In the genomic region with DNA sequence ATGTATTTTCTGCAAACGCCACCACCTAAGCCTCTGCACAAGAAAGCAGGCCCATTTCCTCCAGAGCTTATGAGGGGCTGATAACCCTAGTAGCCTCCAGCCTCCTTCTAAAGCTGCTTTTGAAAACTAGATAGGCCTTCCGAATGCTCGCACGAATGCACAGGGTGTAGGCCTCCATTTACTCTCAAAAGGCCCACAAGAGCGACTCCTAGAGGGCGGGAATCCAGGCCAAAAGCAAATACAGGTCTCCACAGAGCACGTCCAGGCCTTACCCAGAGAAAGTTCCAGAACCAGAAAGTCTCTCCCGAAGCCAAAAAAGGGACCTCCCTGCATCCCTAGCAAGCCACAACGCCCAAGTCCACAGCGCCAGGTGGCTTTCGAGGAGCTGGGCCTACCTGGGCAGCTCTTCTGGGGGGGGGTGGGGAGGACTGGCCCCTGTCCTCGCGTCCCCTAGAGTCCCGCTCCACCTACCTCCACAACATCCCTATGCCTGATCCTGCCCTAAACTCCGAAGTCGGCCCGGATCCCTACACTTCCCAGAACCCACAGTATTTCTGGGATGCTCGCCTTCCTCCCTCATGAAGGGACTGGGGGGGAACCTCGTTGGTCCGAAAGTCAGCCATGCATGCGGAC, we compare ENCODE assay signal across 8 mouse cellular contexts. TPM values are rescaled to one million over a fixed set of nuclear protein-coding genes. Genes with fewer than 3 reads are reported as not detected.
A peak's percentile ranks its signal among the peaks of the same experiment; 100 is the strongest.
DNase-seq lines count a peak whose midpoint lies in the region; ATAC-seq and TF ChIP-seq lines count a peak whose summit lies in the region.

No protein-coding gene starts in this region.

- peak overlapping the region; percentile 63 for H3K4me2 ChIP-seq in limb, embryonic 12.5 days
- H3K4me2 ChIP-seq in midbrain, embryonic 11.5 days: peak overlapping the region; percentile 66
- peak overlapping the region; percentile 58 for H3K4me2 ChIP-seq in stomach, embryonic 16.5 days (ENCODE audit: low read depth, low read length)

- no peak for TF ChIP-seq POLR2A in brain, embryonic 14.5 days (IDR thresholded peaks at IDR 0.05; ENCODE audit: borderline replicate concordance, extremely low read depth, insufficient read depth, insufficient read length, poor library complexity, severe bottlenecking)

- TF ChIP-seq CTCF in brain, embryonic 14.5 days (IDR thresholded peaks at IDR 0.05; ENCODE audit: borderline replicate concordance, extremely low read depth, insufficient read depth, insufficient read length): no peak

- no peaks in the 10 kb centered on the region for H3K9me3 ChIP-seq in hindbrain, embryonic 10.5 days
- H3K9me3 ChIP-seq in limb, embryonic 12.5 days: no peaks in the 10 kb centered on the region
- H3K9me3 ChIP-seq in midbrain, embryonic 11.5 days (ENCODE audit: control insufficient read depth, low read length): no peaks in the 10 kb centered on the region
- no peaks in the 10 kb centered on the region for H3K9me3 ChIP-seq in stomach, embryonic 16.5 days (replicated peaks; ENCODE audit: control insufficient read depth, low read length)

- H3K4me1 ChIP-seq in hindbrain, embryonic 10.5 days (replicated peaks): peaks cover 34% of the 10 kb centered on the region
- peaks cover 19% of the 10 kb centered on the region; the same call in 1 of the 2 replicates for H3K4me1 ChIP-seq in limb, embryonic 12.5 days (replicated peaks)
- H3K4me1 ChIP-seq in midbrain, embryonic 11.5 days (ENCODE audit: control insufficient read depth, insufficient read depth, low read length): peaks cover 19% of the 10 kb centered on the region
- peaks cover 17% of the 10 kb centered on the region; the same call in 1 of the 2 replicates for H3K4me1 ChIP-seq in stomach, embryonic 16.5 days (ENCODE audit: control insufficient read depth, insufficient read depth, low read length)

- peaks cover 6% of the 10 kb centered on the region for H3K27me3 ChIP-seq in hindbrain, embryonic 10.5 days (ENCODE audit: insufficient read depth, poor library complexity, severe bottlenecking)
- H3K27me3 ChIP-seq in limb, embryonic 12.5 days: peaks cover 23% of the 10 kb centered on the region
- no peaks in the 10 kb centered on the region for H3K27me3 ChIP-seq in midbrain, embryonic 11.5 days (ENCODE audit: control insufficient read depth, insufficient read depth, low read length)
- no peaks in the 10 kb centered on the region for H3K27me3 ChIP-seq in stomach, embryonic 16.5 days (ENCODE audit: control insufficient read depth, insufficient read depth, low read length)

- H3K27ac ChIP-seq in hindbrain, embryonic 10.5 days: peak overlapping the region; percentile 86
- H3K27ac ChIP-seq in limb, embryonic 12.5 days: peak overlapping the region; percentile 78
- H3K27ac ChIP-seq in midbrain, embryonic 11.5 days (ENCODE audit: low read depth, low read length): no peak overlapping the region
- peak overlapping the region; percentile 88 for H3K27ac ChIP-seq in stomach, embryonic 16.5 days (ENCODE audit: low read length)

- peak overlapping the region; percentile 63 for H3K9ac ChIP-seq in limb, embryonic 12.5 days (replicated peaks)
- H3K9ac ChIP-seq in midbrain, embryonic 11.5 days (ENCODE audit: low read length): peak overlapping the region; percentile 66
- peak overlapping the region; percentile 76 for H3K9ac ChIP-seq in stomach, embryonic 16.5 days (ENCODE audit: low read length)

- 25% methylated on average over 21 of the region's 21 CpGs for WGBS in hindbrain, embryonic 10.5 days
- 28% methylated on average over 20 of the region's 21 CpGs for WGBS in limb, embryonic 12.5 days
- WGBS in midbrain, embryonic 11.5 days: 27% methylated on average over 20 of the region's 21 CpGs
- WGBS in stomach, embryonic 16.5 days: 16% methylated on average over 21 of the region's 21 CpGs

- peaks cover 33% of the 10 kb centered on the region for H3K36me3 ChIP-seq in hindbrain, embryonic 10.5 days
- peaks cover 16% of the 10 kb centered on the region; the same call in 1 of the 2 replicates for H3K36me3 ChIP-seq in limb, embryonic 12.5 days
- no peaks in the 10 kb centered on the region; the same call in 1 of the 2 replicates for H3K36me3 ChIP-seq in midbrain, embryonic 11.5 days (ENCODE audit: control insufficient read depth, insufficient read depth, low read length)
- H3K36me3 ChIP-seq in stomach, embryonic 16.5 days (ENCODE audit: control insufficient read depth, insufficient read depth, low read length): no peaks in the 10 kb centered on the region

- peak; percentile 44 for ATAC-seq in erythroid progenitor cell, adult 5-6 weeks (replicated peaks; ENCODE audit: low FRiP score, poor library complexity, severe bottlenecking)
- ATAC-seq in limb, embryonic 12.5 days (ENCODE audit: insufficient number of reproducible peaks, insufficient read depth, low FRiP score, low TSS enrichment, low read depth): peak; percentile 62
- ATAC-seq in midbrain, embryonic 11.5 days (ENCODE audit: low FRiP score): peak; percentile 57
- peak; percentile 18 for ATAC-seq in stomach, embryonic 16.5 days (ENCODE audit: insufficient read depth, low FRiP score)

- peak; percentile 8 to 29 for DNase-seq in layer of hippocampus, postnatal 14 days (ENCODE audit: low spot score in 2 of 2)
- no peak for DNase-seq in layer of hippocampus, postnatal 25 days (ENCODE audit: extremely low spot score in 1 of 2, low spot score in 1 of 2)
- DNase-seq in brain, embryonic 14.5 days (ENCODE audit: low read depth): peak; percentile 35
- DNase-seq in hindbrain, embryonic 10.5 days (ENCODE audit: low spot score): peak; percentile 21
- DNase-seq in midbrain, embryonic 11.5 days (ENCODE audit: low spot score, missing footprints): peak; percentile 83

- peak overlapping the region; percentile 60 for H3K4me3 ChIP-seq in hindbrain, embryonic 10.5 days
- H3K4me3 ChIP-seq in limb, embryonic 12.5 days (replicated peaks): peak overlapping the region; percentile 53
- H3K4me3 ChIP-seq in midbrain, embryonic 11.5 days (ENCODE audit: low read depth, low read length): peak overlapping the region; percentile 50
- H3K4me3 ChIP-seq in stomach, embryonic 16.5 days (replicated peaks; ENCODE audit: low read length): peak overlapping the region; percentile 63

RNA-seq across cellular contexts. Expression of a gene that starts 0.4 kb away (rescaled TPM):
- total RNA-seq in layer of hippocampus, postnatal 14 days (2021): 10 to 100 TPM; 69.6 to 70.9 TPM
- 10 to 100 TPM; 78.9 to 83.0 TPM for total RNA-seq in layer of hippocampus, postnatal 25 days (2021)
- polyA plus RNA-seq in brain, embryonic 14.5 days (2012; rRNA removed): 44.3 and 48.6 TPM in 2 replicates
- total RNA-seq in erythroid progenitor cell, adult 5-6 weeks (2015; ENCODE audit: low replicate concordance): 110 and 144 TPM in 2 replicates
- 56.3 and 68.2 TPM in 2 replicates for total RNA-seq in erythroid progenitor cell, adult 5-6 weeks (2017; ENCODE audit: low replicate concordance)
- 144 and 164 TPM in 2 replicates for polyA plus RNA-seq in hindbrain, embryonic 10.5 days (2016; fragmentation: Nextera tagmentation; extraction: Ambion mirVana)
- polyA plus RNA-seq in limb, embryonic 12.5 days (2016; fragmentation: Nextera tagmentation; extraction: Ambion mirVana): 154 and 167 TPM in 2 replicates
- 144 and 154 TPM in 2 replicates for polyA plus RNA-seq in midbrain, embryonic 11.5 days (2014; fragmentation: Nextera tagmentation; extraction: Ambion mirVana)
- 290 and 308 TPM in 2 replicates for polyA plus RNA-seq in stomach, embryonic 16.5 days (2015; fragmentation: Nextera tagmentation; extraction: Ambion mirVana)

RNA-seq across cellular contexts. Expression of a gene that starts 0.8 kb away (rescaled TPM):
- 10 to 100 TPM; 15.7 to 16.1 TPM for total RNA-seq in layer of hippocampus, postnatal 14 days (2021)
- 10 to 100 TPM; 11.3 to 13.9 TPM for total RNA-seq in layer of hippocampus, postnatal 25 days (2021)
- polyA plus RNA-seq in brain, embryonic 14.5 days (2012; rRNA removed): 16.0 and 19.3 TPM in 2 replicates
- 11.5 and 14.7 TPM in 2 replicates for total RNA-seq in erythroid progenitor cell, adult 5-6 weeks (2015; ENCODE audit: low replicate concordance)
- total RNA-seq in erythroid progenitor cell, adult 5-6 weeks (2017; ENCODE audit: low replicate concordance): 1.7 and 3.8 TPM in 2 replicates
- 10.7 and 14.1 TPM in 2 replicates for polyA plus RNA-seq in hindbrain, embryonic 10.5 days (2016; fragmentation: Nextera tagmentation; extraction: Ambion mirVana)
- polyA plus RNA-seq in limb, embryonic 12.5 days (2016; fragmentation: Nextera tagmentation; extraction: Ambion mirVana): 12.5 and 13.2 TPM in 2 replicates
- 6.7 and 7.1 TPM in 2 replicates for polyA plus RNA-seq in midbrain, embryonic 11.5 days (2014; fragmentation: Nextera tagmentation; extraction: Ambion mirVana)
- polyA plus RNA-seq in stomach, embryonic 16.5 days (2015; fragmentation: Nextera tagmentation; extraction: Ambion mirVana): 20.3 and 20.8 TPM in 2 replicates

RNA-seq across cellular contexts. Expression of a gene that starts 41.3 kb away (rescaled TPM):
- 10 to 100 TPM; 21.9 to 23.5 TPM for total RNA-seq in layer of hippocampus, postnatal 14 days (2021)
- total RNA-seq in layer of hippocampus, postnatal 25 days (2021): 10 to 100 TPM; 15.8 to 18.2 TPM
- 0.58 and 0.79 TPM in 2 replicates for polyA plus RNA-seq in brain, embryonic 14.5 days (2012; rRNA removed)
- total RNA-seq in erythroid progenitor cell, adult 5-6 weeks (2015; ENCODE audit: low replicate concordance): not detected in 2 replicates
- total RNA-seq in erythroid progenitor cell, adult 5-6 weeks (2017; ENCODE audit: low replicate concordance): not detected in 2 replicates
- 0.10 and 0.19 TPM in 2 replicates for polyA plus RNA-seq in hindbrain, embryonic 10.5 days (2016; fragmentation: Nextera tagmentation; extraction: Ambion mirVana)
- polyA plus RNA-seq in limb, embryonic 12.5 days (2016; fragmentation: Nextera tagmentation; extraction: Ambion mirVana): 0.21 and 0.22 TPM in 2 replicates
- not detected in 2 replicates for polyA plus RNA-seq in midbrain, embryonic 11.5 days (2014; fragmentation: Nextera tagmentation; extraction: Ambion mirVana)
- polyA plus RNA-seq in stomach, embryonic 16.5 days (2015; fragmentation: Nextera tagmentation; extraction: Ambion mirVana): 0.77 and 1.1 TPM in 2 replicates

RNA-seq across cellular contexts. Expression of a gene that starts 42.6 kb away (rescaled TPM):
- 100 to 1,000 TPM in 1 of 2 experiments, 10 to 100 TPM in 1; 93.6 to 111 TPM for total RNA-seq in layer of hippocampus, postnatal 14 days (2021)
- total RNA-seq in layer of hippocampus, postnatal 25 days (2021): 100 to 1,000 TPM in 1 of 2 experiments, 10 to 100 TPM in 1; 88.3 to 110 TPM
- polyA plus RNA-seq in brain, embryonic 14.5 days (2012; rRNA removed): 62.2 and 71.4 TPM in 2 replicates
- 1.3 and 1.4 TPM in 2 replicates for total RNA-seq in erythroid progenitor cell, adult 5-6 weeks (2015; ENCODE audit: low replicate concordance)
- 0.51 TPM in 1 of 2 replicates, not detected in the other for total RNA-seq in erythroid progenitor cell, adult 5-6 weeks (2017; ENCODE audit: low replicate concordance)
- 5.0 and 5.6 TPM in 2 replicates for polyA plus RNA-seq in hindbrain, embryonic 10.5 days (2016; fragmentation: Nextera tagmentation; extraction: Ambion mirVana)
- polyA plus RNA-seq in limb, embryonic 12.5 days (2016; fragmentation: Nextera tagmentation; extraction: Ambion mirVana): 7.3 and 7.6 TPM in 2 replicates
- 6.0 and 6.6 TPM in 2 replicates for polyA plus RNA-seq in midbrain, embryonic 11.5 days (2014; fragmentation: Nextera tagmentation; extraction: Ambion mirVana)
- polyA plus RNA-seq in stomach, embryonic 16.5 days (2015; fragmentation: Nextera tagmentation; extraction: Ambion mirVana): 6.7 and 7.1 TPM in 2 replicates

RNA-seq across cellular contexts. Expression of a gene that starts 55.7 kb away (rescaled TPM):
- total RNA-seq in layer of hippocampus, postnatal 14 days (2021): 100 to 1,000 TPM; 108 to 118 TPM
- 100 to 1,000 TPM; 115 to 135 TPM for total RNA-seq in layer of hippocampus, postnatal 25 days (2021)
- 139 and 181 TPM in 2 replicates for polyA plus RNA-seq in brain, embryonic 14.5 days (2012; rRNA removed)
- total RNA-seq in erythroid progenitor cell, adult 5-6 weeks (2015; ENCODE audit: low replicate concordance): not detected in 2 replicates
- total RNA-seq in erythroid progenitor cell, adult 5-6 weeks (2017; ENCODE audit: low replicate concordance): not detected in 2 replicates
- polyA plus RNA-seq in hindbrain, embryonic 10.5 days (2016; fragmentation: Nextera tagmentation; extraction: Ambion mirVana): 7.6 and 12.9 TPM in 2 replicates
- polyA plus RNA-seq in limb, embryonic 12.5 days (2016; fragmentation: Nextera tagmentation; extraction: Ambion mirVana): 18.0 and 19.3 TPM in 2 replicates
- 13.0 and 14.5 TPM in 2 replicates for polyA plus RNA-seq in midbrain, embryonic 11.5 days (2014; fragmentation: Nextera tagmentation; extraction: Ambion mirVana)
- 22.4 and 24.4 TPM in 2 replicates for polyA plus RNA-seq in stomach, embryonic 16.5 days (2015; fragmentation: Nextera tagmentation; extraction: Ambion mirVana)

Comparison
In these comparisons a context has a peak if more than half of its experiments do, and no peak if none do; other contexts are left out.
1. DNase-seq: peak in layer of hippocampus, postnatal 14 days (2 of 2), brain, embryonic 14.5 days (single experiment), hindbrain, embryonic 10.5 days (single experiment) and midbrain, embryonic 11.5 days (single experiment); none in layer of hippocampus, postnatal 25 days (0 of 2).
2. Peak in every context shown above with its lines, with median percentiles within 50 percentile points of each other: ATAC-seq, H3K4me3 ChIP-seq, H3K4me2 ChIP-seq and H3K9ac ChIP-seq.